Mouse (Mus musculus): ENCODE measurements around the gene Sh3pxd2a.

Gene Sh3pxd2a

DNA sequence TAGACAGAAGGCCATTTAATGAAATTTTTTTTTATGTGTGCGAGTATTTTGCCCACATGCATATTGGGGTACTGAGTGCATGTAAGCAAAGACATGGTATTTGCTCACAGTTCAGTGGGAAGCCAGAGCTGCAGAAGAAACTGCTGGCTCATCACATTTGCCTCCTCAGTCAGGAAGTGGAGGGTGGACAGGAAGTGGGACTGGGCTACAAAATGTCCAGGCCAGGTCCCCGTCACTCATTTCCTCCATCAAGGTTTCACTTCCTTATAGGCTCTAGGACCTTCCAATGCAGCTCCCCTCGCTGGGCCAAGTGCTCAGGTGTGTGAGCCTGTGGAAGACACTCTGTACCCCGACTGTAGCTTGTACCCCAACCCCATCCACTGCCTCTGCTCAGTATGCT lies 239.5 kb downstream of the Sh3pxd2a start:
- DNase-seq: no peak

DNA sequence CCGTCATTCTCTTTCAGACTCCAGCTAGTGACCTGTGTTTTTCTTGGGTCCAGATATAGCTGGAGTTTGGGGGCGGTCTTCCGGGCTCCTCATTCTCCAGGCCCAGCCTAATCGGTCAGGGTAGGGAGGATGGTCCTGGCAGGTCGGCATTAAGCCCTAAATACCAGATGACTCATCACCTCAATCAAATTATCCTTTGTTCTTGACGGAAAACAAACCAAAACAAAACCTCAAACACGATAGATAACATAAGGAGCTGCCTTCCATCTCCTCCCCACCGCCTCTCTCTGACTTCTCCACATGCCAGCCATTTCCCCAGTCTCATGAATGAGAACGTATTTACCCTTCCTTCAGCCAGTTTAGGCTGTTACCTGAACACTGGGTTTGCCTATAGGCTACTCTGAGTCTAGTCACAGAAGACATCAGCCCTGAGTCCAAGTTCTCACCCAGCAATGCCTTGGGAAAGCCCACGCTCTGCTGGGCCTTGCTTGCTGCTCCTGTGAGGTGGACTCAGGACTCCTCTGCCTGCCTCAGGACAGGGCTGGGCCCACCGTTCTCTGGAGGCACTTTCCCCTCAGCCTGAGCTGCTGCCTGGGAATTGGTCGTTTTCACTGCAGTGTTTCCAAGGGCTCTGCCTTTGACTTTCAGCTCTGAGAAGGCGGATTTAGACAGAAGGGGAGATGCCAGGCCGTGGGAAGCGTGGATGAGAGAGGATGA lies 241.2 kb downstream of the Sh3pxd2a start:
- no peak for DNase-seq

DNA sequence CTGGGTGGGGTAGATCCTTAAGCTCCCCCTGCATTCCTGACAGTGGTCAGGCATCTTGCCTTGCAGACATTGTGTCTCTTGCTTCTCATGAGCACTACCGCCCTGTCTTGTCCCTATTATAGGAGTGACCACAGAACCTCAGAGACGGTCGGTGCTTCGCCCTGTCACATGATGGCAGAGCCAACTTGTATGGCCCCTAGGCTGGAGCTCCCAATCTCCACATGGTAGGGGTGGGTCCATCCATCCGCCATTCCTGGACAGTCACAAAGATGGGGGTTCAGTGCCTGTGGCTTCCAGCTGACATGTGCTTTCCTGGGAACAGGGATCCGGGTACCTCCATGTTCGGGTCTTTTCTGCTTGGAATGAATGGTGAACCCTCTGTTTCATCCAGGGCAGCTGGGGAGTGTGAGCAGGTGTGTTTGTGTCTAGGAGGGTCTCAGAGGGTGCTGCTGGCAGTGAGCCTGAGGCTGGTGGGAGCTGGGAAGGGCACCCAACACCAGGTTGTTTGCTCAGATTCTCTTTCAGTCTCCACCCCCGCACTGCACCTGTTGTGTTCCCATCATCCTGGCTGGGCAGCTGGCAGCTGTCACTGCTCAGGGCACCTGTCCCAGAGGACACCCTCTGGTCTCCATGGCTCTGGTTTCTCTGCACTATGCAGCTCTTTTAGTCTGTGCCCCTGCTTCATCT lies 241.9 kb downstream of the Sh3pxd2a start:
- no peak for DNase-seq

GRCm38 (mm10) chr19:47221500-47222153 lies 242.6 kb downstream of the Sh3pxd2a start:
- no peak for DNase-seq

GRCm38 (mm10) chr19:47221006-47221405 lies 243.2 kb downstream of the Sh3pxd2a start:
- no peak for DNase-seq

- DNase-seq: no peak
These were observed 244.0 kb downstream of the Sh3pxd2a start for GRCm38 (mm10) chr19:47220232-47220631.

DNA sequence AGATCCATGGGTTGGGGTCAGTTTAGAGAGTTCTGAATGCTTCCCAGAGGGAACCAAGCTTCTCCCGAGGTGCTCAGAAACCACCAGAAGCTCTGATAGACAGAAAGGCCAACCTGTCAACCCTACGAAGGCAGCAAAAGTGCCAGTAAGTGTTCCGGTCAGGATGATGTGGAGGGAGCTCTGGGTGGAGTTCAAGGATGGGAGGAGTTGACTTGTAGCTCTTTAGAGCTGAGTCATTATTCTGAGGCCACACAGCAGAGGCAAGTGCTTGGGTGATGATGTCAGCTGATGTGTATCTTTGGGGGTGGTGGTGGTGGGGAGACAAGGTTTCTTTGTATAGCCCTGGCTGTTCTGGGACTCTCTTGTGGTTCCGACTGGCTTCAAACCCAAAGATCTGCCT lies 244.6 kb downstream of the Sh3pxd2a start:
- no peak for DNase-seq

DNA sequence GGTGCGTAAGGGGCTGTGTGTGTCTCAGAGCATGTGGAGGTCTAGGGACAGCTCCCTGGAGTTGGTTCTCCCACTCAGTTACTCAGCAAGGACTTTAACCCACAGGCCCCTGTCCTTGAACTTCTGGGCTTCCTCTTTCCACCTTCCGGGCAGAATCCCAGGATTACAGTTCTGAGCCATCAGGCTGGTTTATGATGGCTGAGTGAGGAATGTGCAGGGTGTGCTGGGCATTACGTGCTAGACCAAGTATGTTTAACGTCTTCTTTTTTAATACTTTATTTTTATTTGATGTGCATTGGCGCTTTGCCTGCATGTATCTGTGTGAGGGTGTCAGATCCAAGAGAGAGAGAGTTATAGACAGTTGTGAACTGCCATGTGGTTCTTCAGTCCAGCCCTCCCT lies 247.4 kb downstream of the Sh3pxd2a start:
- no peak for DNase-seq

GRCm38 (mm10) chr19:47213470-47213869 lies 250.7 kb downstream of the Sh3pxd2a start:
- no peak for DNase-seq

DNA sequence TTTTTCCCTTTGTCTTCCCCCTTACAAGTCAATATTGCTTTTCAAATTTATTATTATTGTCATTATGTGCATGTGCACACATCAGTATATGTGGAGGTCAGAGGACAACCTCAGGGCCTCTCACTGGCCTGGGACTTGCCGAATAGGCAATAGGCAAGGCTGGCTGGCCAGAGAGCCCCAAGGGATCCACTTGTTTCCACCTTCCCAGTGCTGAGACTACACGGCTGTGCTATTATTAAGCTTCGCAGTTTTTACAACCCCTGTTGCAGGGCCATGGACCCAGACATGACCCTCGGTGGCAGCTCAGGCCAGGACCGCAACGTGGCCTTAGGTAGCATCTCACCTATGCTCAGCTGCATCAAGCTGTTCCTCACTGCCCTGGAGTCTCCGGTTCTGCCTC lies 251.8 kb downstream of the Sh3pxd2a start:
- no peak for DNase-seq

- no peak for DNase-seq
These were observed 252.4 kb downstream of the Sh3pxd2a start for GRCm38 (mm10) chr19:47211609-47212312.

DNA sequence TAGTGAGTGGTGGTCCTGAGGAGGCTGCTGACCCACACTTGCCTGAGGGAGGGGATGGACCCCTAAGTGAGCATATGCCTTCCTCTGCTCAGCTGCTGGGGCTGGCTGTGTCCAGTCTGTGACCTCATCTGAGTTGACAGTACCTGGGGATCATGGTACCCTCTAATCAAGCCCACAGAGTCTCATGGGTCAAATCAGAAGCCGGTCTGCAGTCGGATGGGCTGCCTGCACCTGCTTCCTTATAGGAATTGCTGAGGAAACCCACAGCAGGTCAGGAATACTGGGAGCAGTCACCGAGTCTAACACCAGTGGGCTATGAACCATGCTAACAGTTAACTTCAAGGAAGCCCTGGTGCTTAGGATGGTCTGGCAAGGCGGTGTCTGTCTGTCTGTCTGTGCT lies 253.8 kb downstream of the Sh3pxd2a start:
- DNase-seq: no peak
